Mouse (Mus musculus) NIH3T3 (cell line): ENCODE results near the gene Gm8138.
"Not testable (repeated sequence)": the region's sequence is repeated elsewhere in the genome, so short reads cannot be mapped to it uniquely, and the experiment has no call there.

ENCODE experiments used
- DNase-seq: peaks from one replicate; pipeline ENCODE4 v3.0.0-alpha.2; 2012; ENCODE audit warnings: low read depth

Gene Gm8138

DNA sequence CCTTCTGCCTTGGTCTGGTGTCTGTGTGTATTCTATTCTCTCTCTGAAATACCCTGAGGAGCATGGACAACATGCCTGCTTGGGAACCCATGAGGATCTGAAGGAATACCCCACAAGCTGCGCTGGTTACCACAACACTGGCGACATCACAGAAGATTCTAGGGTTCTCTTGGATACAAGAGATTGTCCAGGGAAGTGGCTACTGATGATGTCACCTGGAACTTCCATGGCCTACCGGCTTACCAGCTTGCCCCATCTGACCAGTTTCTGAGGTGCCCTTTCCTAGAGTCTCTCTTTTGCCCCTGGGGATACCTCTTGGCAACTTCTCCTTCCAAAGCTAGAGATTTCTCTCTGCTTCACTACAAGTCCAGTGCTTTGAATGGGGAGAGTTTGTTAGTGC is at the start of gene Gm8138:
Gene Gm8138 (minus strand): TSS at position 101 of the 400 bp plus-strand sequence.
- DNase-seq, result not testable (repeated sequence)

DNA sequence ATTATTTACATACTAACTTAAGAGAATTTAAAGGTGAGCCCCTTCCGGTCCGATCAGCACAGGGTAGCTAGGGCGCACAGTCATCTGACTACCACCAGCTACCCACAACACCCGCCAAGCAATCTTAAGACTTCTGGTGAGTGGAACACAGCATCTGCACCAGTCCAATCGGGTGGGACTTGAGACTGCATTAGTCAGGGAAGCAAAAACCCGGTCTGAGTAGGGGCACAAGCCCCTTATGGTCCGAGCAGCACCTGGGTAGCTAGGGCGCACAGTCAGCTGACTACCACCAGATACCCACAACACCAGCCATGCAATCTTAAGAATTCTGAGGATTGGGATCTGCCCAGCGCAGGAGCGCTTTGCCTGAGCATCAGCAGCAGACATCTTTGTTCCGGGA is 54.4 kb downstream of the Gm8138 start:
- not testable (repeated sequence) for DNase-seq
